Mouse (Mus musculus): ENCODE data around the gene Mamdc4. TPM values are rescaled to one million over a fixed set of nuclear protein-coding genes. Genes with fewer than 3 reads are reported as not detected.
"Not testable (repeated sequence)": the region's sequence is repeated elsewhere in the genome, so short reads cannot be mapped to it uniquely, and the experiment has no call there.

Gene Mamdc4
- polyA plus RNA-seq, 1 experiment from 2014 or later = 1.7 TPM

DNA sequence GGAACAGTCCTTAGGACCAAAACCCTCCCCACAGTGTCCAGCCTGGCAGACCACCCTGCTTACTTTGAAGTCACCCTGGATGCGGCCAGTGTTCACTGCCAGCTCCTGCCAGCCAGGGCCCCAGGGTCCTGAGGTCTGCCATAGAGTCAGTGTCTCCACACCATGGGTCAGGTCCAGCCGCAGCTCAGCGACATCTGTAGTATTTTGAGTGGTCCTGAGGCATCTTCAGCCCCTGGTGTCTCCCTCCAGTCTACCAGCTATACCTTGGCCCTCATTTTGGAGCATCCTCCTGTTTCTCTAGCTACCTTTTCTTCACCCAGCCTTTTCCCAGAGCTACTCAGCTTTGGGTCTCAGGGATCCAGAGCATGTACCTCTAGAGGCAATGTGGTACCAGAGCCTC is 5.3 kb downstream of the Mamdc4 start:
- peaks cover 75% of the 10 kb centered on the region for H3K36me3 ChIP-seq

GRCm38 (mm10) chr2:25568473-25569019 is 6.1 kb downstream of the Mamdc4 start:
- H3K9me3 ChIP-seq = no peaks in the 10 kb centered on the region
- H3K27ac ChIP-seq = no peak overlapping the region
- 92% methylated on average over 6 of the region's 6 CpGs for WGBS
- H3K9ac ChIP-seq = no peak overlapping the region
- H3K4me3 ChIP-seq = no peak overlapping the region
- peaks cover 83% of the 10 kb centered on the region for H3K36me3 ChIP-seq
- H3K4me2 ChIP-seq (replicated peaks) = no peak overlapping the region
- ATAC-seq (ENCODE audit: low FRiP score, low read depth) = no peak
- no peaks in the 10 kb centered on the region for H3K27me3 ChIP-seq (replicated peaks)
- H3K4me1 ChIP-seq = peaks cover 7% of the 10 kb centered on the region

More for the DNA sequence above, 5.3 kb downstream of the Mamdc4 start:
- Histone ChIP-seq H3K27me3 (replicated peaks) (no peaks in the 10 kb centered on the region), H3K9ac (no peak overlapping the region), H3K4me2 (replicated peaks) (no peak overlapping the region), H3K9me3 (no peaks in the 10 kb centered on the region), H3K4me1 (peaks cover 14% of the 10 kb centered on the region), H3K4me3 (no peak overlapping the region), H3K27ac (no peak overlapping the region)
- ATAC-seq (ENCODE audit: low FRiP score, low read depth) = no peak
- 96% methylated on average over 3 of the region's 3 CpGs for WGBS

DNA sequence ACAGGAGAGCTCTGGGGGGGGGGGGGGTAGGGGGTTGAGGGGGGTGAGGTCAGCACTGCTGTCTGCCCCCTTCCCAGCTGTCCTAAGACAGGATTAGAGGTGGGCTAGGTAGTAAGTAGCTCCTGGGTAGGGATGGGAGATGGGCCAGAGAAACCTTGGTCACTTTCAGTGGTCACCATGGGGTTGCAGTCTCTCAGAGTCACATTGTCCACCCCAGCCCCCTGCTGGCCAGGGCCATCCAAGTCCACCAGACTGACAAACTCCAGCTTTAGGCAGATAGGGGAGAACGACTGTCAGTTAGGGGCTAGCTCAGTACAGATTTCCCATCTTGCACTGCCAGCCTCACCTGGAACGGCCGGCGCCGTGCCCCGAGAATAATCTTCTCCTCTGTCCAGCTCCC is 8.1 kb downstream of the Mamdc4 start:
- H3K4me1 ChIP-seq = no peaks in the 10 kb centered on the region
- no peak overlapping the region for H3K4me3 ChIP-seq
- no peak for ATAC-seq (ENCODE audit: low FRiP score, low read depth)
- no peak overlapping the region for H3K27ac ChIP-seq
- 91% methylated on average over 6 of the region's 6 CpGs for WGBS
- no peak overlapping the region for H3K4me2 ChIP-seq (replicated peaks)
- H3K27me3 ChIP-seq (replicated peaks) = no peaks in the 10 kb centered on the region
- H3K36me3 ChIP-seq = peaks cover 92% of the 10 kb centered on the region
- no peaks in the 10 kb centered on the region for H3K9me3 ChIP-seq
- H3K9ac ChIP-seq = no peak overlapping the region

DNA sequence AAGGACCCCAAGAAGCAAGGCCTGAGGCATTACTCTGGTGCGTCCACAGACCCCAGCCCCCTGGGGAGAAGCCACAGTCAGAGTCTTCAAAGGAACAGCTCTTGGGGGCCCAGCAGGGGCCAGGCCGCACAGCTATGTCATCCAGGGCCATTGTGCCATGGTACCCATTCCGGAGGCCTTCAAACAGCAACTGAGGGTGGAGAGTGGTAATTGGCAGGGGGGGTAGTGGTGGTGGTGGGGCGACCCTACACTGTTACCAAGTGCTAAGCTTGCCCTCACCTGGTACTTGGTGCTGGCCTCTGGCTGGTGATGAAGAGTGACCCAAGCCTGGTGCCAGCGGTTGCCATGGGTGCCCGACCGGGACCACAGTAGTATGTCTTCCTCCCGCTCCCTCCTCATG is 8.9 kb downstream of the Mamdc4 start:
- Histone ChIP-seq H3K4me1 (no peaks in the 10 kb centered on the region), H3K27ac (no peak overlapping the region), H3K4me3 (no peak overlapping the region), H3K27me3 (replicated peaks) (no peaks in the 10 kb centered on the region), H3K36me3 (peaks cover 95% of the 10 kb centered on the region), H3K4me2 (replicated peaks) (no peak overlapping the region), H3K9me3 (no peaks in the 10 kb centered on the region), H3K9ac (no peak overlapping the region)
- 89% methylated on average over 8 of the region's 8 CpGs for WGBS
- no peak for ATAC-seq (ENCODE audit: low FRiP score, low read depth)

DNA sequence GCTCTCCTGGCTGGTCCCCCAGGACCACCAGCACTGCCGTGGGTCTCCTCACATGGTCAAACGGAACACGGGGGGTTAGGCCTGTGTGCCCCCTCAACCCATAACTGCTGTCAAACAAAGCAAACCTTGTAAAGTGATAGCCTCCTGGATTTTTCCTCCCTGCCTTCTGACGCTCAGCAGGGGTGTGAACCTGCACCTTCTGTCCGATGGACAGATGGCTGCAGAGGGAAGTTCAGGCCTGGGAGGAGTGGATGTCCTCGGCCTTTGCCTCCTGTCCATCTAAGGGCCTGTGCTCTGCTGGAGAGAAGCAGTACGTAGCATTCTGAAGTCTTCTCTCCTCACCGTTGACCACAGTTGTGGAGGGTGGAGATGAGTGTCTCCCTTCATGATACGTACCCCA is 12.7 kb downstream of the Mamdc4 start:
- no peak overlapping the region for H3K27ac ChIP-seq
- H3K27me3 ChIP-seq (replicated peaks) = no peaks in the 10 kb centered on the region
- no peaks in the 10 kb centered on the region for H3K9me3 ChIP-seq
- peaks cover 72% of the 10 kb centered on the region for H3K36me3 ChIP-seq
- H3K4me1 ChIP-seq = peaks cover 15% of the 10 kb centered on the region
- 82% methylated on average over 9 of the region's 9 CpGs for WGBS
- no peak overlapping the region for H3K4me3 ChIP-seq
- H3K4me2 ChIP-seq (replicated peaks) = no peak overlapping the region
- no peak overlapping the region for H3K9ac ChIP-seq
- ATAC-seq (ENCODE audit: low FRiP score, low read depth) = no peak

- Histone ChIP-seq H3K36me3 (peaks cover 58% of the 10 kb centered on the region), H3K4me2 (replicated peaks) (no peak overlapping the region), H3K27me3 (replicated peaks) (no peaks in the 10 kb centered on the region), H3K9me3 (no peaks in the 10 kb centered on the region), H3K27ac (no peak overlapping the region), H3K4me3 (no peak overlapping the region), H3K9ac (no peak overlapping the region), H3K4me1 (peaks cover 17% of the 10 kb centered on the region)
- ATAC-seq (ENCODE audit: low FRiP score, low read depth) = no peak
- 93% methylated on average over 8 of the region's 8 CpGs for WGBS
Measured at GRCm38 (mm10) chr2:25560551-25560950, 14.1 kb downstream of the Mamdc4 start.

DNA sequence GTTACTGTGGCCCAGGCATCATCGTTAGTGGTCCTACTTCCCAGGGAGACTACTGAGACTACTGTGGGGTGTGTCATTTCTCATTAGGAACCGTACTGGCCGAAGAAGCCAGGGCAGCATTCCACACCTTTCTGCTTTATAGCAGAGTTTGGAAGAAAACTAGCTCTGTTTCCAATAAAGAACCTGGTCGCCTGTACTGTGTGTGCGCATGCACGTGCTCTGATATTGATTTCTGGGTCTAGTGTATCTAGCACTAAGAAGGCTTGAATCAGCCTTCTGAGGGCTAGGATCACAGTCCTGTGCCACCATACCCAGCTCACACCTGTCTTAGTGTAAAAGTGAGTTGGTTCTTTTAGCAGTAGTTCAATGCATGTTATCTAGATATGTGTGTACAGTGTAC is 15.9 kb downstream of the Mamdc4 start:
- ATAC-seq (ENCODE audit: low FRiP score, low read depth) = no peak
- 81% methylated on average over 6 of the region's 6 CpGs for WGBS

DNA sequence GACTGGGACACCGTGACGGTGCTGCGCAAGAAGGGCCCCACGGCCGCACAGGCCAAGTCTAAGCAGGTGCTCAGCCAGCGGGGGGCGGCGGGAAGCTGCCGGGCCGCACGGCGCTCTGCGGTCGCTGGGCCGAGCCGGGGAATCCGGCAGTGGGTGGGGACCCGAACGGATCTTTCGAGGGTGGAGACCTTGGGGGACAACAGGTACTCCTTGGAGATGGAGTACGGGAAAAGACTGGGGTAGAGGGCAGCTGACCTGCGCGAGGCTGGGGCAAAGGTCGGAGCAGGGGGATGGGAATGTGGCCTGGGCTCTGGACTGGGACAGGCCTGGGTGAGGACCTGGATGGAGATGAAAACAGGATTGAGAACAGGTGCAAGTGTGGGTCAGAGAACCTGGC is 16.7 kb downstream of the Mamdc4 start:
- WGBS = under 1% methylated on average over 24 of the region's 24 CpGs
- no peaks in the 10 kb centered on the region for H3K27me3 ChIP-seq (replicated peaks)
- peak; percentile 52 for ATAC-seq (ENCODE audit: low FRiP score, low read depth)
- H3K36me3 ChIP-seq = peaks cover 32% of the 10 kb centered on the region
- peak overlapping the region; percentile 81 for H3K4me3 ChIP-seq
- peak overlapping the region; percentile 53; the same call in 1 of the 2 replicates for H3K27ac ChIP-seq
- peak overlapping the region; percentile 95 for H3K4me2 ChIP-seq (replicated peaks)
- peak overlapping the region; percentile 95 for H3K9ac ChIP-seq
- no peaks in the 10 kb centered on the region for H3K9me3 ChIP-seq
- H3K4me1 ChIP-seq = peaks cover 17% of the 10 kb centered on the region

More for the DNA sequence above, 15.9 kb downstream of the Mamdc4 start:
- Histone ChIP-seq H3K27ac (no peak overlapping the region), H3K9me3 (no peaks in the 10 kb centered on the region), H3K27me3 (replicated peaks) (no peaks in the 10 kb centered on the region), H3K4me1 (peaks cover 17% of the 10 kb centered on the region), H3K4me2 (replicated peaks) (peak overlapping the region; percentile 95), H3K9ac (0 out of 2 replicates have a peak overlapping the region, but pooled peaks have one; percentile 95), H3K4me3 (peak overlapping the region; percentile 81), H3K36me3 (peaks cover 40% of the 10 kb centered on the region)

GRCm38 (mm10) chr2:25557221-25557963 is 17.3 kb downstream of the Mamdc4 start, which contains the start of gene Edf1:
Edf1 (plus strand) TSS chr2:25557847.
- ATAC-seq (ENCODE audit: low FRiP score, low read depth) = peak; percentile 98
- no peaks in the 10 kb centered on the region for H3K27me3 ChIP-seq (replicated peaks)
- H3K9ac ChIP-seq = peak within 1 kb of the TSS; percentile 95
- H3K4me3 ChIP-seq = peak within 1 kb of the TSS; percentile 81
- under 1% methylated on average over 61 of the region's 61 CpGs for WGBS
- H3K9me3 ChIP-seq = no peaks in the 10 kb centered on the region
- H3K4me1 ChIP-seq = peaks cover 17% of the 10 kb centered on the region
- H3K27ac ChIP-seq = peak within 1 kb of the TSS; percentile 53; the same call in 1 of the 2 replicates
- peaks cover 26% of the 10 kb centered on the region for H3K36me3 ChIP-seq
- H3K4me2 ChIP-seq (replicated peaks) = peak within 1 kb of the TSS; percentile 95

GRCm38 (mm10) chr2:25556296-25556695 is 18.3 kb downstream of the Mamdc4 start:
- peaks cover 17% of the 10 kb centered on the region for H3K4me1 ChIP-seq
- H3K27ac ChIP-seq = no peak overlapping the region
- no peak overlapping the region for H3K9ac ChIP-seq
- WGBS = 55% methylated on average over 1 of the region's 1 CpGs
- H3K9me3 ChIP-seq = no peaks in the 10 kb centered on the region
- no peak overlapping the region for H3K4me2 ChIP-seq (replicated peaks)
- no peak for ATAC-seq (ENCODE audit: low FRiP score, low read depth)
- no peak overlapping the region for H3K4me3 ChIP-seq
- H3K36me3 ChIP-seq = peaks cover 15% of the 10 kb centered on the region
- H3K27me3 ChIP-seq (replicated peaks) = no peaks in the 10 kb centered on the region

DNA sequence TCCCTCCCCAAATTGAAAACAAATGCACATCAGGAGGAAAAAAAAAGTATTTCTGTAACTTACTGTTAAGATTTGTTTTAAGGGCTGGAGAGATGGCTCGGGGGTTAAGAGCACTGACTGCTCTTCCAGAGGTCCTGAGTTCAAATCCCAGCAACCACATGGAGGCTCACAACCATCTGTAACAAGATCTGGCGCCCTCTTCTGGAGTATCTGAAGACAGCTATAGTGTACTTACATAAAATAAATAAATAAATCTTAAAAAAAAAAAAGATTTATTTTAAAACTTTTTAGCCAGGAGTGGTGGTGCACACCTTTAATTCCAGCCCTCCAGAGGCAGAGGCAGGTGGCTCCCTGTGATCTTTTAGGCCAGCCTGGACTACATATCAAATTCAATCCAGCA is 19.2 kb downstream of the Mamdc4 start:
- H3K9ac ChIP-seq; H3K4me2 ChIP-seq (replicated peaks); ATAC-seq (ENCODE audit: low FRiP score, low read depth); H3K27ac ChIP-seq; H3K27me3 ChIP-seq (replicated peaks); H3K9me3 ChIP-seq; H3K36me3 ChIP-seq; H3K4me3 ChIP-seq: not testable (repeated sequence)
- peaks cover 17% of the 10 kb centered on the region for H3K4me1 ChIP-seq
- 44% methylated on average over 2 of the region's 2 CpGs for WGBS

DNA sequence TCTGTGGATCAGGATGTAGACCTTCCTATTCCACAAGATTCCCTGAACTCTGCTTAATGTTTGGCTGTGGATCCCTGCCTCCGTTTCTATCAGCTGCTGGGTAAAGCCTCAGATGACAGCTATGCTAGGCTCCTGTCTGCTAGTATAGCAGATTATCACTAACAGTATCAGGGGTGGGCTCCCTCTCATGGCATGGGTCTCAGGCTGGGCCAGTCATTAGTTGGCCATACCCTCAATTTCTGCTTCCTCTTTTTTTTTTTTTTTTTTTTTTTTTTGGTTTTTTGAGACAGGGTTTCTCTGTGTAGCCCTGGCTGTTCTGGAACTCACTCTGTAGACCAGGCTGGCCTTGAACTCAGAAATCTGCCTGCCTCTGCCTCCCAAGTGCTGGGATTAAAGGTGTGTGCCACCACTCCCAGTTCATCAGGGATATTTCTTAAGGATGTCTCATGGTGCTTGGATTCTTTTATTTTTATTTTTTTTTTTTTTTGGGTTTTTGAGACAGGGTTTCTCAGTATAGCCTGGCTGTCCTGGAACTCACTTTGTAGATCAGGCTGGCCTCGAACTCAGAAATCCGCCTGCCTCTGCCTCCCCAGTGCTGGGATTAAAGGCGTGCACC is 21.4 kb downstream of the Mamdc4 start:
- H3K4me2 ChIP-seq (replicated peaks); H3K27me3 ChIP-seq (replicated peaks); H3K4me1 ChIP-seq; ATAC-seq (ENCODE audit: low FRiP score, low read depth); H3K27ac ChIP-seq; H3K4me3 ChIP-seq; H3K9me3 ChIP-seq; H3K9ac ChIP-seq; H3K36me3 ChIP-seq: not testable (repeated sequence)
- 95% methylated on average over 4 of the region's 4 CpGs for WGBS

Measured in neural tube, embryonic 12.5 days (tissue).